Mouse (Mus musculus) thymus, postnatal 4 days (tissue): ENCODE measurements around the gene Leng8.

Experiments used
- DNase-seq: peaks from one replicate; pipeline ENCODE4 v3.0.0; 2021

The Leng8 gene

DNA sequence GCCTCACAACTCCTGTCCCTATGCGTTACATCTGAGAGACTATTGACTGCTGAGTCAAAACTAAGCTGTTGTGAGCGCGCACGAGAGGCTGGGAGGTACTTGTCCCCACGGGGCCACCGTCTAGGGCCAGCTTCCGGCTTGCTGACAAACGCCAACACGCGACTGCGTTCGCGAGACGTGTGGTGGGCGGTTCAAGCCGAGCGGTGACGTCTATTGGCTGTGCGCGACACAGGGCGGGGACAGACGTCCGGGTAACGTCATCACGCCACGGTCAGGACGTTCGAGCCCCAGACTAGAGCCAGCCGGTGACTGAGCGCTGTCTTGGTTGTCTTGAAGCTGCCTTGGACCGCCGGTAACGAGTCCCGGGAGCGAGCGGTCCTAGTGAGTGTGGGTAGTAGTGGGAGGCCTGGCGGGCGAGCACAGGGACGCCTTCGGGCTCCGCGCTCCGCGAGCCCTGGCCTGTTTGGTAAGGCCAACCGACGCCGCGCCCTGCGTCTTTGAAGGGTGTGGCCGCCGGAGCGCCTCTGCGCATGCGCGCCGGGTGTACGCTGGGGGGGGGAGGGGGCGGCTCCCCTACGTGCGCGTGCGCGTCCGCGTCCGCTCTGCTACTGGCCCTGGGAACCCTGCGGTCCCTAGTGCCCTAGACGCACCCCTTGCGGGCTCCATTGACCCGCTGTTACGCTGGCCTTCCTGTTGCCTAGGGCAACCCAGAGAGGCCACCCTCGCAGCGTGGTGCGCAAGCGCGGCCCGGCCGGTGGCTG is at the start of gene Leng8:
Leng8 (plus strand) TSS at position 269 of the 761 bp plus-strand sequence.
- peak; percentile 97 for DNase-seq

DNA sequence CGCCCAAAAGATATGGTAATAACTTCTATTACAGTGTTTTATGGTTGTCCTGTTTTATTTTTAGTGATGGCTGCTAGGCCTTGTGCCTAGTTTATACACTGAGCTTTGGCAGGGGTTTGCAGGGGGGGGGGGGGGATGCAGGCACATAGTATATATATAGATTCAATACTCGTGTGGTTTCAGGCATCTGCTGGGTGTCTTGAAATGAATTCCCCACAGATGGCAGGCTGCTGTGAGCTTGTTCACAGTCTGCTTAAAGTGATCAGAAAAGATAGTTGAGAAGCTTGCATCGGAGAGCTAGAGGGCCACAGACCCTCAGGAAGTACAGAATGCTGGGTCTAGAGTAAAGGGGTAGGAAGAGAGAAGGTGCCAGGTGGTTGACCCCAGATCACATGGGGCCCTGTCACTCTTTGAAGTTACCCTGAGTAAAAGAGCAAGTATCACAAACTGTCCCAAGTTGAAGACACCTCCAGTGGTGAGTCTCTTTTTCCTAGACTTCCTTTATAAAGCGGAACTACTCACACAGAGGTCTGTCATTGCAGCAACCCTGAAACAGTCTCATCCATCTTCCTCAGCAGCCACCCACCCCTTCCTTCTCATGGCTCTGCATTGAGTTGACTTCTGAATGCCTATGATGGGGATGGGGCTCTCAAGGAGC is 49.5 kb upstream of the Leng8 start:
- peak; percentile 43 for DNase-seq

GRCm38 (mm10) chr7:4087896-4088480 is 48.9 kb upstream of the Leng8 start:
- no peak for DNase-seq

GRCm38 (mm10) chr7:4088679-4089078 is 48.2 kb upstream of the Leng8 start:
- no peak for DNase-seq

GRCm38 (mm10) chr7:4091170-4091569 is 45.7 kb upstream of the Leng8 start:
- DNase-seq = no peak

DNA sequence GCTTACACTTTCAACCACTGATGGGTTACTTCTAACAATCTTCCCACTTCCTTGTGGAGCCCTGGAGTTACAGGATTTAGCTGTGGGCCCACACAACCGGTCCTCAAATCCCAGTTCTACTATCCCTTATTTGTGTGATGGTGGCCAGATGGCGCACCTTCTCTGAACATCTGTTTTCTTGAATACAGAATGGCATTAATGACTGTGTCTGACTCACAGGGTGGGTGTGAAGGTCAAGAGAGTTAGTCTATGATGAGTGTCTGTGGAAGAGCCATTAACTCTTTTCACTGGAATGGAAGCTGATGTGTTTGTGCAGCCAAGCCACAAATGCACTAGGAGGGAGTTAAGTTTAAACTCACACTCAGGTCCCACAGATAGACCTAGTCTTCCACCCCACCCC is 38.5 kb upstream of the Leng8 start:
- no peak for DNase-seq

DNA sequence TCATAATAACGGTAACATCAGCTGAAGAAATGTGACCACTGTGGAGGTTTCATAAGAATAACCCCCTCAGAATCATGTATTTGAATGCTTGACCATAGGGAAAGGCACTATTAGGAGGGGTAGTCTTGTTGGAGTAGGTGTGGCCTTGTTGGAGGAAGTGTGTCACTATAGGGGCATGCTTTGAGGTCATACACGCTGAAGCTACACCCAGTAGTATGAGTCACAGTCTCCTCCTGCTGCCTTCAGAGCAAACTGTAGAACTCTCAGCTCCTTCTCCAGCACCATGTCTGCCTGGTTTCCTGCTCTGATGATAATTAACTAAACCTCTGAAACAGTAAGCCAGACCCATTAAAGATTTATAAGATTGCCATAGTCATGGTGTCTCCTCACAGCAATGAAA is 38.0 kb upstream of the Leng8 start:
- no peak for DNase-seq

DNA sequence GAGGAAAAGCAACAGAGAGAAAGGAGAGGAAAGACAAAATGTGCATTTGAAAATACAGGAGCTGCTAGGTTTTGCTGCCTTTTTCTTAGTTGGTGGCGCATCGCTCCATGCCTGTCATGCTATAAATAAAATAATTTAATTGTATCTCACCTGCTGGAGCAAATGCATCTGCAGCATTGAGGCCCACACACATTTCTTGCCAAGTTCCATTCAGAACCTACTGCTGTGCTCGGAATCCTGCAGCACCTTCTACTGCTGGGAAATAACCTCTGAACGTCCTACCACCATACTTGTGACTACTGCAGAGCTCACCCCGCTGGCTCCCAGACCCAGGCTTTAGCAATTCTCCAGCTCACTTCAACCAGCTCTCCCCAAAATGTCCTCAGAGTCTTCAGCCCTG is 35.7 kb upstream of the Leng8 start:
- no peak for DNase-seq

- DNase-seq = peak; percentile 24
Observed at GRCm38 (mm10) chr7:4103411-4103810, 33.4 kb upstream of the Leng8 start.

- no peak for DNase-seq
Observed at GRCm38 (mm10) chr7:4111766-4112165, 25.1 kb upstream of the Leng8 start.

- no peak for DNase-seq
Observed at GRCm38 (mm10) chr7:4117050-4117814, 19.6 kb upstream of the Leng8 start.

DNA sequence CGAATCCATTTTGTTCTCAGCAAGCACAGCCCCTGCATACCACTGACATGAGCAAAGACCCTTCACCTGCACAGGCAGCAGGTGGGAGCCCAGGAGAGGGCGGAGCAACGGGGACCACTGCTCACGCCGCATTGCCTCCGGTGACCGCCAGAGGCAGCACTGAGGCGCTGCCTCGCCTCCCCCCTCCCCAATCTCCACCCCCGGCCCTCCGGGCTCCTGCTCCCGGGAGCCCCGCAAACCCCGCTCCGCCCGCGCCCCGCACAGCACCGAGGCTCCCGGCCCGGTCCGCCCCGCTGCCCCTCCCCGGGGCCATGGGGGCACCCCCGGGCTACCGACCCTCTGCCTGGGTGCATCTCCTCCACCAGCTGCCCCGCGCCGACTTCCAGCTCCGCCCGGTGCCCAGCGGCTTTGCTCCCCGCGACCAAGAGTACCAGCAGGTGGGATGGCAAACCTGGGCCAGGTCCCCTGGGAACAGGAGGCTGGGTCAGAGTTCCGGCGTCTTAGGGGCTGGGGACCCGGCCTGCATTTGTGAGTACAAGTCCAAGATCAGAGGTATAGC is 17.4 kb upstream of the Leng8 start, which contains the start of gene Ttyh1:
Ttyh1 (plus strand) TSS at position 65 of the 559 bp plus-strand sequence.
- DNase-seq = peak; percentile 75

DNA sequence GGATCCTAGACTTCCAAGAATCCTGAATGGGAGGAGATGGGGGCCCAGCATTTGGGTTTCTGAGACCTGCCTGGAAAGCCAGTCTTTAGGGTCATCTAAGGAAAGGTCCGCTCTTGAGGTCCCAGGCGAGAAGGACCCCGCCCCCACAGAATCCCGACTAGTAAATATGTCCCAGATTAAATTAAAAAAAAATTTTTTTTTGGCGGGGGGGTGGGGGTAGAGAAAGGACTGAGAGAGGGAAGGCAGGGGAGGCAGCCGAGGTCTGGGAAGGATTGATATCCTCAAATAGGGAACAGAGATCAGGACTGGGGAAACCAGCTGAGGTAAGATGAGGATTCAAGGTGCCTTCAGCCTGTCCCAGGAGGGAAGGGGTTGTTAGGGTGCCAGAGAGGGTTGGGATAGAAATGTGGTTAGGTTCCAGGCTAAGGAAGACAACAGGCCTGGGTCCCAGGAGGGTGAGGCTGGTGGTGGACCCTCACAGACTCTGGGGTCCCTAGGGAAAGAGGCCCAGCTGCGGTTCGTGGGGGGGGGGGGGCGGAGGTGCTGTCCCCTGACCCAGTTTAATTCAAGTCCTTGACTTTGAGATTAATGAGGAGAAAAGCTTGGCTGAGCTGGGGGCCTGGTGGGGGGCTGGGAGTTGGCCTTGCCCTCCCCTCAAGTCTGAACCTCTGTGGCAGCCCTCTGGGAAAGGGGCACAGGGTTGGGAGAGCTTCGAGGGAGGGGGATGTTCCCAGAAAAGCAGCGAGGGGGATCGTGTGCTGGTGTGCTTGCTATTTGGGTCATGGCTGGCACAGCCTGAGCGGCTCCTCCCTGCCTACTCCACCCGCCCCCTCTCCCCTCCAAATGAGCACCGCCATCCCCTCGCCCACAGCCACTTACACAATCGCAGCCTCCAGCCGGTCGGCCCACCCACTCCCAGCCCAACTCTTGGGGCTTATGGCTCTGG is 16.6 kb upstream of the Leng8 start:
- no peak for DNase-seq

- DNase-seq = no peak
Observed at GRCm38 (mm10) chr7:4122076-4122768, 14.6 kb upstream of the Leng8 start.

DNA sequence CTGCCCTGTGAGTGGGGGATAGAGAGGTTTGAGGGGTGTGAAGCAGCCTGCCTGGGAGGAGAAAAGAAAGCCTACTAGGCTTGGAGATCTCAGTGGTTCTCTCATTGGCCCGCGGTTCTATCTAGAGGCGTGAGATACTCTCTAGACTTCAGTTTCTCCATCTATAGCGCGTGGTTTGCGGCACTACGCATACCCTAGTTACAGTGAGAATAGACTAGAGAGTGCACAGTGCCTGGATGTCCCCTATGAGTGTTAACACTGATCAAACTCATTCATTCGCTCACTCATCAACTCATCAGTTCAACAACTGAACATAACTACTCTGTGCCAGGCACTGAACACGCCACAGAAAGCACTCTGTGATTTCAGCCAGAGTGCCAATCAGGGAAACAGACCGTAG is 14.1 kb upstream of the Leng8 start:
- DNase-seq = no peak

DNA sequence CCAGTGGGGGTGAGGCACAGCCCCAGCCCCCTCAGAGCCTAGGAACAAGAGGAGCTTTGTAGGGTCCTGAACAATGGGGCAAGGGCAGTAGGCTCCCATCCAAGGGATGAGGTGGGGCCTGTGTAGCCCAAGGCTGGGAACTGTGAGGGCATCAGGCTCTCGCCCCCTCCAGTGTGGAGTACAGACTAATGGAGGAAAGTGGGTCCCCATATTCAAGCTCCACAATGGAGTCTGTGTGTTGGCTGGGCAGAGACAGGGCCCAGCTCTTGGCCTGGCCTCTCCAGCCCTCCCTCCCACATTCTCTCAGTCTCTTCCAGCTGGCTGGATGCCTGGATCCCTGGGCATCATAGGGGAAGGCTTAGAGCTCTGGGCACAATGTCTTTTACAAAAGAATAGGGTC is 13.1 kb upstream of the Leng8 start:
- no peak for DNase-seq

GRCm38 (mm10) chr7:4124315-4124759 is 12.5 kb upstream of the Leng8 start:
- DNase-seq = peak; percentile 60

DNA sequence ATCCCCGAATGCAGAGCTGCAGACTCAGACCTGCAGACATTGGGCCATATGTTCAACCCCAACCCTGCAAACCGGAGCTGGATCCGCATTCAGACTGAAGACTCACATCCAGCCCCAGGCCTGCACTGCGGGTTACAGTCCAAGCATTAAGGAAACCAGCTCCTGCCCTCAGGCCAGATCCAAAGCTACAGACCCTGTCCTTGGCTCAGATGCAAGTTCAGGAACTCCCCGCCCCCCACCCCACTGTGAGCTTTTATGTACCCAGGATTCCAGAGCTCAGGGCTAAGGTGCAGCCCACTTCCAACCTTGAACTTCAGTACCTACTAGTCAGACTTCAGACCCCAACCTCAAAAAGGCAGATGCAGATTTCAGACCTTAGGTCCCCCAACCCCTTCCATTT is 12.0 kb upstream of the Leng8 start:
- no peak for DNase-seq

GRCm38 (mm10) chr7:4125306-4125705 is 11.5 kb upstream of the Leng8 start:
- no peak for DNase-seq

DNA sequence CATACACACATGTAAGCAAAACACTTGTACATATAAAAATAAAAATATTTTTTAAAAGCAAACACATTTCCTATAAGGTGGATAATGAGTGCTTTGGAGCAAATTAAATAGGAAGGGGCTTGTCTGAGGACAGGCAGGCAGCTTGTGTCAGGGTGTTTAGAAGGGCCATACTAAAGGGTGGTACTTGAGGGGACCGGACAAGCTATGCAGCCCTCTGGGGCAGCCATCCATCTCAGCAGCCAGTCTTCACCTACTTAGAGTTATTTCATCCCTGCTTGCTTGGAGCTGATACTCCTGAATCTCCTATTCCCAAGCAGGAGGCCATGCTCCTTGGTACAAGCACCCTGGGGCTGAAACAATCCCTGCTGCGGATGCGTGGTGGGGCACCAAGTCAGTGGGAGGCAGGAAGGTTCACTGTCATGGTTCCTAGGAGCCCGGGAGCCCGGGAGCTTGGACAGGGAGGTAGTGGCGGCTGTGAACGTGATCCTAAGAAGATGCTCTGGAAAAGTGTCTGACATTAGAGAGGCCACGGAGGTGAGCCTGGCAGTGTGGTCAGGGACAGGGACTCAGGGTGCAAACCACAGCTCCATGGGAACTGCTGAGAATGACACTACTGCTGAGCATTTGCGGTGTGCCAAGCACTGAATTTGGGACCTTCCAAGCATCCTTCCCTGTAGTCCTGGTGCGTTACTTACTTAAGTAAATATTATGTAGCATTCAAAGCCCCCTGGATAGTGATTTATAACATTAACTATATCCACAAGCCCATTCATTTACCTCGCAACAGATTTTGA is 9.7 kb upstream of the Leng8 start:
- no peak for DNase-seq
